Mouse (Mus musculus) left cerebral cortex, postnatal 36 days (tissue): ENCODE results near the gene Carnmt1. TPM values are rescaled to one million over a fixed set of nuclear protein-coding genes. Genes with fewer than 3 reads are reported as not detected.

ENCODE experiments used
- DNase-seq, 2 experiments: peaks; one replicate each; pipeline ENCODE4 v3.0.0; 2021 to 2022; ENCODE audit warnings: low spot score in 2 of 2, mixed read lengths in 1 of 2
- intact Hi-C: fragments of 180-260 bp; cut with DNase I; formaldehyde crosslinking; loops from one replicate; pipeline ENCODE4 v1.15.1; 2025
- total RNA-seq, 2 experiments: library from RNA; stranded (reverse); gene quantifications; 2 replicates each; pipeline ENCODE4 v1.2.3; 2021

Gene Carnmt1
- total RNA-seq, 2 experiments from 2014 or later: 9.7 to 13.9 TPM

GRCm38 (mm10) chr19:18708101-18708500, 37.5 kb downstream of the Carnmt1 start:
- no peak for DNase-seq
- intact Hi-C loops: no loop called here

GRCm38 (mm10) chr19:18710903-18711302, 40.3 kb downstream of the Carnmt1 start:
- DNase-seq: no peak
- intact Hi-C loops: loop anchor here (5.0 to 10.0 kb wide), 3 partner anchors 39 to 124 kb away; partner anchors contain the start of genes Carnmt1, Nmrk1 and Ostf1

GRCm38 (mm10) chr19:18711589-18711988, 41.0 kb downstream of the Carnmt1 start:
- intact Hi-C loops: loop anchor here (5.0 to 10.0 kb wide), 3 partner anchors 39 to 123 kb away; partner anchors contain the start of genes Carnmt1, Nmrk1 and Ostf1
- no peak for DNase-seq

- intact Hi-C loops: loop anchor here (5.0 to 10.0 kb wide), 3 partner anchors 40 to 122 kb away; partner anchors contain the start of genes Carnmt1, Nmrk1 and Ostf1
- no peak for DNase-seq
Measured at GRCm38 (mm10) chr19:18712153-18712865, 41.7 kb downstream of the Carnmt1 start.

- peak; percentile 98 to 99 for DNase-seq
- intact Hi-C loops: loop anchor here (5.0 to 10.0 kb wide), 3 partner anchors 41 to 122 kb away; partner anchors contain the start of genes Carnmt1, Nmrk1 and Ostf1
Measured at GRCm38 (mm10) chr19:18712866-18713300, 42.3 kb downstream of the Carnmt1 start, which contains the start of gene D030056L22Rik. Gene D030056L22Rik (plus strand): TSS chr19:18713193.

- peak; percentile 43 to 48 for DNase-seq
- intact Hi-C loops: loop anchor here (5.0 to 10.0 kb wide), 3 partner anchors 41 to 121 kb away; partner anchors contain the start of genes Carnmt1, Nmrk1 and Ostf1
Measured at GRCm38 (mm10) chr19:18713357-18713756, 42.8 kb downstream of the Carnmt1 start.

GRCm38 (mm10) chr19:18716374-18716773, 45.8 kb downstream of the Carnmt1 start:
- peak; percentile 33 to 39 for DNase-seq
- intact Hi-C loops: loop anchor here (10.0 kb wide), 2 partner anchors 82 to 118 kb away; partner anchors contain the start of genes Nmrk1 and Ostf1

- intact Hi-C loops: no loop called here
Measured at GRCm38 (mm10) chr19:18720337-18720736, 49.8 kb downstream of the Carnmt1 start.

GRCm38 (mm10) chr19:18725186-18725585, 54.6 kb downstream of the Carnmt1 start:
- intact Hi-C loops: no loop called here
- DNase-seq: no peak

More at GRCm38 (mm10) chr19:18720337-18720736, 49.8 kb downstream of the Carnmt1 start:
- DNase-seq: no peak

- intact Hi-C loops: no loop called here
Measured at GRCm38 (mm10) chr19:18730255-18730654, 59.7 kb downstream of the Carnmt1 start.

GRCm38 (mm10) chr19:18731077-18731476, 60.5 kb downstream of the Carnmt1 start:
- intact Hi-C loops: no loop called here
- DNase-seq: no peak

More at GRCm38 (mm10) chr19:18730255-18730654, 59.7 kb downstream of the Carnmt1 start:
- DNase-seq: no peak

- DNase-seq: no peak
- intact Hi-C loops: no loop called here
Measured at GRCm38 (mm10) chr19:18735901-18736300, 65.3 kb downstream of the Carnmt1 start.

- no peak for DNase-seq
- intact Hi-C loops: no loop called here
Measured at GRCm38 (mm10) chr19:18739146-18739545, 68.6 kb downstream of the Carnmt1 start.

GRCm38 (mm10) chr19:18743946-18744345, 73.4 kb downstream of the Carnmt1 start:
- intact Hi-C loops: no loop called here

GRCm38 (mm10) chr19:18746576-18747340, 76.2 kb downstream of the Carnmt1 start:
- intact Hi-C loops: no loop called here
- no peak for DNase-seq

More at GRCm38 (mm10) chr19:18743946-18744345, 73.4 kb downstream of the Carnmt1 start:
- DNase-seq: no peak

- intact Hi-C loops: no loop called here
- DNase-seq: no peak
Measured at GRCm38 (mm10) chr19:18747379-18747778, 76.8 kb downstream of the Carnmt1 start.

- intact Hi-C loops: no loop called here
- no peak for DNase-seq
Measured at GRCm38 (mm10) chr19:18749598-18750339, 79.2 kb downstream of the Carnmt1 start, which contains the start of gene Trpm6. Gene Trpm6 (plus strand): TSS chr19:18749983.
